Comparison of ENCODE assay signal across 8 mouse cellular contexts in genomic region chr1:82291151-82291797, GRCm38 (mm10). TPM values are rescaled to one million over a fixed set of nuclear protein-coding genes. Genes with fewer than 3 reads are reported as not detected.
DNase-seq lines count a peak whose midpoint lies in the region; ATAC-seq and TF ChIP-seq lines count a peak whose summit lies in the region.

Irs1 (minus strand) TSS chr1:82291416.

- peak within 1 kb of the TSS; percentile 90 for H3K4me2 ChIP-seq in hindbrain, embryonic 14.5 days (replicated peaks)

- H3K4me3 ChIP-seq in gastrocnemius, adult 2 months: peak within 1 kb of the TSS; percentile 82
- peak within 1 kb of the TSS; percentile 68 for H3K4me3 ChIP-seq in hindbrain, embryonic 14.5 days (replicated peaks; ENCODE audit: low read length)

- H3K9me3 ChIP-seq in hindbrain, embryonic 14.5 days (ENCODE audit: control insufficient read depth, low read length): no peaks in the 10 kb centered on the region

- H3K36me3 ChIP-seq in hindbrain, embryonic 14.5 days (replicated peaks; ENCODE audit: control insufficient read depth, insufficient read depth): 0 out of 2 replicates have a peak, but pooled peaks cover 6% of the 10 kb centered on the region

- TF ChIP-seq CTCF in gastrocnemius, adult 2 months (IDR thresholded peaks at IDR 0.05): peak; percentile 71

- peak within 1 kb of the TSS; percentile 96 for H3K27ac ChIP-seq in gastrocnemius, adult 2 months
- H3K27ac ChIP-seq in hindbrain, embryonic 14.5 days: peak within 1 kb of the TSS; percentile 95

- H3K27me3 ChIP-seq in hindbrain, embryonic 14.5 days (ENCODE audit: control insufficient read depth, insufficient read depth, low read length): 0 out of 2 replicates have a peak, but pooled peaks cover 3% of the 10 kb centered on the region

- intact Hi-C loops in gastrocnemius, adult 2 months (cut with DNase I): loop anchor here (5.0 kb wide), 5 partner anchors 141 to 699 kb away; no protein-coding TSS in a partner anchor

- WGBS in hindbrain, embryonic 14.5 days: under 1% methylated on average over 44 of the region's 60 CpGs

- peak; percentile 86 for ATAC-seq in hindbrain, embryonic 14.5 days (ENCODE audit: low FRiP score)

- DNase-seq in adipocyte (ENCODE audit: low spot score): peak; percentile 87
- DNase-seq in cerebellum, postnatal 4 days (ENCODE audit: low spot score in 2 of 2): peak; percentile 65 to 80
- DNase-seq in gastrocnemius, adult 2 months: peak; percentile 94
- peak; percentile 73 for DNase-seq in hindbrain, embryonic 14.5 days (ENCODE audit: low spot score)
- DNase-seq in left cerebral cortex, adult 11 months (ENCODE audit: low spot score): peak; percentile 84
- peak; percentile 85 for DNase-seq in lung, postnatal 14 days
- DNase-seq in retina, postnatal 7 days (ENCODE audit: low read depth, low spot score): peak; percentile 61
- peak; percentile 67 for DNase-seq in urinary bladder, postnatal 25 days (ENCODE audit: low spot score)

- H3K4me1 ChIP-seq in hindbrain, embryonic 14.5 days (replicated peaks; ENCODE audit: control insufficient read depth, insufficient read depth, low read length): peaks cover 49% of the 10 kb centered on the region

- peak within 1 kb of the TSS; percentile 84 for H3K9ac ChIP-seq in hindbrain, embryonic 14.5 days

RNA-seq across cellular contexts. Expression of gene Irs1, which starts in this region (rescaled TPM):
- 10 to 100 TPM; 73.9 to 90.0 TPM for total RNA-seq in gastrocnemius, adult 2 months (2021)
- 10.2 and 11.2 TPM in 2 replicates for polyA plus RNA-seq in hindbrain, embryonic 14.5 days (2014; fragmentation: Nextera tagmentation; extraction: Ambion mirVana)

Comparison
In these comparisons a context has a peak if more than half of its experiments do, and no peak if none do; other contexts are left out.
1. Peak in every context shown above with its lines: DNase-seq, ATAC-seq, H3K4me3 ChIP-seq and H3K27ac ChIP-seq.